Mouse (Mus musculus): ENCODE measurements around the gene Stk10.
"Not testable (repeated sequence)": the region's sequence is repeated elsewhere in the genome, so short reads cannot be mapped to it uniquely, and the experiment has no call there.

The Stk10 gene

GRCm38 (mm10) chr11:32600371-32600770, 67.3 kb downstream of the Stk10 start:
- no peak for DNase-seq (ENCODE audit: inconsistent ontology term)

GRCm38 (mm10) chr11:32601528-32602323, 68.6 kb downstream of the Stk10 start:
- DNase-seq (ENCODE audit: inconsistent ontology term): peak; percentile 74

- no peak for DNase-seq (ENCODE audit: inconsistent ontology term)
Observed at GRCm38 (mm10) chr11:32604663-32605062, 71.6 kb downstream of the Stk10 start.

DNA sequence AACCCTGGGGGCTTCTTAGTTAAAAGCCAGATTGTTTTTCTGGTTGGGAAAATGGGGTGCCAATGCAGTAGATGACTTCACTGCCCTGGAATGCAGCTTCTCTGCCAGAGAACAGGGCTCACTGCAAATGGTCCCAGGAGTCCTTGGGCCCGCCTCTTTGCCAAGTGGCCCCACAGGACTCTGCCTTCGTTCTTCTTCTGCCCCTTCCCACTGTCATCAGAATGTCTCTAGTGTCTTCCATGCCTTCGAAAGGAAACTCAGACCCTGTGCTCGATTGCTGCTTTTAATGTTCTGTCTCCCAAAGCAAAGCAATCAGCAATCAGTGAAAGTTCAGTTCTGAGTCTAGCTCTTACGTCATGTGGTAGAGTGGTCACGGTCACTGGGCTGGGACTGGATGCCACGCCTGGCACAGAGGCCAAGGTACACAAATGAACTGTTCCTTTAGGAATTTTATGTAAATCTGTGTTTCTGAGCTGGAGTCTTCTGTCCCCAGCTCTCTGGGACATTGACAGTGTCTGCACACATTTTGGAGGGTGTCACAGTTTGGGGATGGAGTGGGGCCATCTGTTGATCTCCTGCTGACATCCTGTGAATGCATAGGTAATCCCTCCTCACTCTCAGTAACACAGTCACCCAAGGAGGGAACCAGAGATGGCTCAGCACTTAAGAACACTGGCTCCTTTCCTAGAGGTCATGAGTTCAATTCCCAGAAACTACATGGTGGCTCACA, 72.2 kb downstream of the Stk10 start:
- DNase-seq (ENCODE audit: inconsistent ontology term): peak; percentile 90

DNA sequence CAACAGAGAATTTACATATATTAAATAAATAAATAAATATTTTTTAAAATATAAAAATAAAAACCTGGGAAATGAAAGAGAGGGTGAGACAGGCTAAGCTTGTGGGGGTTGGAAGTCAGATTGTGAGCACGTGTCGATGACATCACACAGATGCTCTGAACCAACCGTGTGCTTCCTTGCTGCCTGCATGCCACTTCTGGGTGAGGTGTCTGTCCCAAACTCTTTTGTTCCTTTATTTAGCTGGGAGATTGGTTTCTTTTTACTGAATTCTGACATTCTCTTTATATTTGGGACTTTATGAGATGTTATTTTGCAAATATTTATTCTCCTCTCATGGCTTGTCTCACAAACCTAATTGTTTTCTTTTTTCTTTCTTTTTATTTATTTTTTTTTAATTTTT, 72.8 kb downstream of the Stk10 start:
- DNase-seq (ENCODE audit: inconsistent ontology term): no peak

DNA sequence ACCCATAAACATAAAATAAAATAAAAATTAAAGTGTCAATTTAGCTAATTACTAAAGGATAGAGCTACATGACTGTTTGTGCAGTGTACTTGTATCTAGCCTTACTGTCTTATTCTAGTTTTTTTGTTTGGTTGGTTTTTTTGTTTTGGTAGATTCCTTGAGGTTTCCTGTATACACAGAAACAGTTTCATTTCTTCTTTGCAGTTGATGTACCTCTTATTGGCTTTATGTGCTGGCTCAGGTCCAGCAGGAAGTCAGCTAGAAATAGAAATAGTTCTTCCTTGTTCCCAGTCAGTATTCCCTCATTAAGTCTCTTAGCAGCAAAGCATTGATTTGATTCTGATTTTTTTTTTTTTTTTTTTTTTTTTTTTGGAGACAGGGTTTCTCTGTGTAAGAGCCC, 74.2 kb downstream of the Stk10 start:
- no peak for DNase-seq (ENCODE audit: inconsistent ontology term)

GRCm38 (mm10) chr11:32610616-32611015, 77.5 kb downstream of the Stk10 start:
- no peak for DNase-seq (ENCODE audit: inconsistent ontology term)

GRCm38 (mm10) chr11:32612304-32612703, 79.2 kb downstream of the Stk10 start:
- no peak for DNase-seq (ENCODE audit: inconsistent ontology term)

GRCm38 (mm10) chr11:32614463-32614862, 81.4 kb downstream of the Stk10 start:
- no peak for DNase-seq (ENCODE audit: inconsistent ontology term)

- DNase-seq (ENCODE audit: inconsistent ontology term): no peak
Observed at GRCm38 (mm10) chr11:32615561-32615960, 82.5 kb downstream of the Stk10 start.

DNA sequence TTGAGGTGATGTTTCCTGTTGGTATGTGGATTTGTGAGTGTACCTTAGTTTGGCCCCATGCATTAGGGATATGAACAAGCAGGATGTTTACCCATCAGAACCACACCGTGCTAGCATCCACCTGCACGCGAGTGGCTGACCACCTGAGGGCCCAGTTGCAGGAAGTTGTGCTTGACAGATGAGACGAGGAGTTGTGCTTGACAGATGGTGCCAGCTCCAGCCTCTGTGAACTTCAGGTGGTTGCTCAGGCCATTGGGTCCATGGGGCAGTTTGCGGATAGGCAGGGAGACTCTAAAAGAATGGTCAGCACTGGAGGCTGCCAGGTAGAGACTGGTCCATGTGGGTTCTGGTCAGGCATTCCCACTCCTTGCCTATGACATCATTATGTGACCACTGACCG, 83.0 kb downstream of the Stk10 start:
- no peak for DNase-seq (ENCODE audit: inconsistent ontology term)

DNA sequence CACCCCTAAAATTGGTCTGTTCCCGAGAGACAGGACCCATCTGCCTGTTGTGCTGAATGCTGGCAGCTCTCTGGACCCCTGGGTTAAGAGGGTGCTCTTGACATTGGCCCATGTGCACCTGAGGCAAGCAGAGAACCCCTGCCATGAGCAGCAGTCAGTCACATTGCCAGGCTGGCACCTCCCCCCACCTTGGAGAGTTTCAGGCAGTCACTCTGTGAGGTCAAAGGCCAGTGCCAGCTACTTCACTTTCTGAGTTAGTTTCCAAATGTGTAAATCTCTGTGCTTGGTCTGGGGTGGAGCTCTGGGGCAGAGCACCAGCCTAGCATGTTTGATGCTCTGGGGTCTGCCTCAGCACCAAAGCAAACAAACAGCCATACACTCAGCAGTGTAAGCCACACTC, 84.9 kb downstream of the Stk10 start:
- no peak for DNase-seq (ENCODE audit: inconsistent ontology term)

- not testable (repeated sequence) for DNase-seq (ENCODE audit: inconsistent ontology term)
Observed at GRCm38 (mm10) chr11:32618641-32619040, 85.5 kb downstream of the Stk10 start.

GRCm38 (mm10) chr11:32619257-32619816, 86.2 kb downstream of the Stk10 start:
- peak; percentile 78 for DNase-seq (ENCODE audit: inconsistent ontology term)

DNA sequence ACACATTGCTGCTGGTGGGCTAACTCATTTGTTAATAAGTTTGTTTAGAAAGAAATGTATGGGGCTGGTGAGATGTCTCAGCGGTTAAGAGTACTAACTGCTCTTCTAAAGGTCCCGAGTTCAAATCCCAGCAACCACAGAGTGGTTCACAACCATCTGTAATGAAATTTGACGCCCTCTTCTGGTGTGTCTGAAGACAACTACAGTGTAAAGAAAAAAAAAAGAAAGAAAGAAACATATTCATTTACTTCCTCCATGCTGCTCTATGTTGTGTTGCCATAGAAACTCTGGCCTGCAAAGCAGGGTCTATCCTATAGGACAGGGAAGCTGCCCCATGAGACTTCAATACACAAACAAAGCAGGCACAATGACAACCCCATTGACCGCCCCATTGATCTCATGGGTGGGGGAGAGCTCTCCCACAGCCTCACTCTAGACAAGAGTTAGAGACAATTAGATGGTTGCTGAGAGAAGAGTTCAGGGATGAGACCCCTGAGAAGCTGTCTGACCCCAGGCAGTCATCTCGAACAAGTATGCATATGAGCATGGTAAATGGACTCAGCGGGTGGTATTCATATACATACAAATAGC, 86.9 kb downstream of the Stk10 start:
- no peak for DNase-seq (ENCODE audit: inconsistent ontology term)

DNA sequence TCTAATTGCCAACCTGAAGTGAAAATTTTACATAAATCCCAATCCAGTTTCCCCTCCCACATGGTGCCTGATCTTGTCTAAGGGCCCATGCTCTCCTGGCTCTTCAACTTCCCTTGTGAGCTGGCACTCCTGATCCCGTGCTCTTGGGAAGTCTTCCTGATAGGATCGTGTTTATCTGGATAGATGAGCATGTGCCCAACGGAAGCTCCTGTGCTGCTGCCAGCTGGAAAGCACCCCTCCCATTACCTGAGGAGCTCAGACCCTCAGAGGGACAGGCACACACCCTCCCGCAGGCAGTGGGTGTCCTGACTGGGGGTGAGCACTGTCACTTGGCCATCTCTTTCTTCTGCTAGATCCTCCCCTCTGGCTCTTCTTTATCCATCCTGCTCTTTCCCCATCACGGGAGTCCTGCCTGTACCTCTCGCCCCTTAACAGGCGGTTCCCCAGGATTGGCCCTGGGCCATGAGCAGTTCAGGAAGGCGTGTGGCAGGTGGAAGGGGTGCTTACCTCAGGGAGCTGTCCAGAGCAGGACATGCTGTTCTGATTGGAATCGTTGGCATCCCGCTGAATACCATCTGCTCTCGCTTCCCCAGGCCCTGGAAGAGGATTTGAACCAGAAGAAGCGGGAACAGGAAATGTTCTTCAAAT, 88.8 kb downstream of the Stk10 start:
- no peak for DNase-seq (ENCODE audit: inconsistent ontology term)

GRCm38 (mm10) chr11:32622479-32623190, 89.5 kb downstream of the Stk10 start:
- no peak for DNase-seq (ENCODE audit: inconsistent ontology term)

DNA sequence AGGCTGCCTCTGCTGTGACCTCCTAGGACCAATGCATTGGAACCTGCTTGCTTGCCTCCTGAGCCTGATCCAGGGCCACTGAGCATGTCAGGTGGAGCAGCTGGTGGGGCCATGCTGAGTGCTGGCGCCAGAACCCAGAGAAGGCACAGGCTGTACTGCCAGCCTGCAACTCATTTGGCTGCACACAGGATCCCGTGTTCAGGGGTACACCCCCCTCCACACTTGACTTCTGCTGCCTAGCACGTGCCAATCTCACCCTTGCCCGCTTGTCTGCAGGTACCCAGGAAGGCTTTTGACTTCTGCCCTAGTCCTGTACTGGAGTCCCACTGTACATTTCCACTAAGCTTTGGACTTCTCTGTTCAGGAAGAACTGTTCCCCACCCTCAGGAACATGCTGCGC, 90.1 kb downstream of the Stk10 start:
- no peak for DNase-seq (ENCODE audit: inconsistent ontology term)

DNA sequence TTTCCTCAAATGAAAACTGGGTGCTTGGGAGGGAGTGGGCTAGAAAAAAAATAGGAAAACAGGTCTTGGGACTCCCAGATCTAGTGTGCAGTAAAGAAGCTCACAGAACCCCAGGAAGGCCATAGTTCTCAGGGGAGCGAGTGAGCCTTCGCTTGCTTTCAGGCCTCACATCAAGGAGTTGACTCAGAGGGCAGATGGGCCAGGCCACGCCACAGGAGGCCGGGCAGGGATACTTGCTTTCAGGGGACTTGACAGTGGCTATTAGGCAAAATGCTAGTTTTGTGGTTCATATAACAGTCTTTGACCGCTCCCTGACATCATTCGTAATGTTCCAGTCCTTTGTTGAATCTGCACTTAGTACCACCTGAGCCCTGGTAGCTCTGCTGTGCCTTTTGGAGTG, 90.8 kb downstream of the Stk10 start:
- DNase-seq (ENCODE audit: inconsistent ontology term): no peak

DNA sequence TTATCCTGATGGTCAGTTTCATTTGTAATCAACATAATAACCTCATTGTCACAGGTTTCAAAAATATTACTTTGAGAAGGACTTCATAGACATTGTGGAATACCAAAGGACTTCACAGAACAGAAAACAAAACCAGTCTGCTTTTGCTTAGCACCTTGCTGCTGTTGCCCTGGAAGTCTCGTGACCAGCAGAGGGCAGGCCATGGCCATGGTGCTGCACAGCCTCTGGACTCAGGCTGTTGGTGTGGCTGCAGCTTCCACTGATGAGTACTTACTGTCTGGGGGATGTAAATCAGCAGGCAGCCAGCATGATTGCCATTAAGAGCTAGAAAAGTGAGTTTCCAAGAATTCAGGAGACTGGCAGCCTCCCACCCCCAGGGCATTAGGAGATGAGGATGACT, 92.6 kb downstream of the Stk10 start:
- DNase-seq (ENCODE audit: inconsistent ontology term): peak; percentile 42

DNA sequence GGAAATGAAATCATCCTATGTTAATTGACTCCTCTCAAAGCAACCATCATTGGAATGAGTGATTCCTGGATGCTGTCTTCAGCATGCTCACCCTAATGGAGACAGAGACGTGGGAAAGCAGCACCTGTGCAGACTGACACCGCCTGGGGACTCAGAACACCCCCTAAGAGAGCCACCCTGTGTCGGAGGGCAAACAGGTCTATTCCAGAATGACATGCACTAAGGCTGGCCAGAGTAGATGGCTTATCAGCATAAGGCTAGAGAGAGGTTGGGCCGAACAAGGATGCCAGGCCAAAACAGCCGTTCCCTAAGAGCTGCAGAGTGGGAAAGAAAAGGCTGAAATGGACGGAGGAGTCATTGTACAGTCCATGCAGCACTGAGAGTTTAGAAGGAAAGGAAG, 93.0 kb downstream of the Stk10 start:
- DNase-seq (ENCODE audit: inconsistent ontology term): no peak

All from Muller cell, postnatal 12 days (primary cell).